Mouse (Mus musculus): ENCODE measurements at regions not wholly inside any gene's neighbourhood (a gene's known extent, or its start where the extent isn't known, plus 50 kb on each side); places are given as distances from the start of the nearest gene placed in this dataset.
A peak's percentile ranks its signal among the peaks of the same experiment; 100 is the strongest.

GRCm38 (mm10) chr2:173930606-173931177 is 145.4 kb upstream of the Stx16 start:
- Histone ChIP-seq H3K4me1 (replicated peaks) (no peaks in the 10 kb centered on the region), H3K27me3 (no peaks in the 10 kb centered on the region), H3K36me3 (no peaks in the 10 kb centered on the region), H3K4me2 (no peak overlapping the region), H3K9me3 (no peaks in the 10 kb centered on the region), H3K9ac (no peak overlapping the region), H3K27ac (replicated peaks) (no peak overlapping the region), H3K4me3 (no peak overlapping the region)
- no peak for ATAC-seq (ENCODE audit: low FRiP score, low read depth)
- 92% methylated on average over 17 of the region's 17 CpGs for WGBS

GRCm38 (mm10) chr2:173935706-173936105 is 140.4 kb upstream of the Stx16 start:
- WGBS: 64% methylated on average over 5 of the region's 5 CpGs
- H3K36me3 ChIP-seq: no peaks in the 10 kb centered on the region
- no peak overlapping the region for H3K4me2 ChIP-seq
- no peak overlapping the region for H3K4me3 ChIP-seq
- H3K9me3 ChIP-seq: no peaks in the 10 kb centered on the region
- no peak overlapping the region for H3K9ac ChIP-seq
- H3K27me3 ChIP-seq: no peaks in the 10 kb centered on the region
- H3K4me1 ChIP-seq (replicated peaks): peaks cover 19% of the 10 kb centered on the region
- H3K27ac ChIP-seq (replicated peaks): no peak overlapping the region
- ATAC-seq (ENCODE audit: low FRiP score, low read depth): no peak

- Histone ChIP-seq H3K27ac (replicated peaks) (peak overlapping the region; percentile 39), H3K9me3 (no peaks in the 10 kb centered on the region), H3K4me2 (peak overlapping the region; percentile 13; the same call in 1 of the 2 replicates), H3K9ac (no peak overlapping the region), H3K36me3 (no peaks in the 10 kb centered on the region), H3K27me3 (no peaks in the 10 kb centered on the region), H3K4me3 (no peak overlapping the region), H3K4me1 (replicated peaks) (peaks cover 19% of the 10 kb centered on the region)
- WGBS: 33% methylated on average over 18 of the region's 18 CpGs
- ATAC-seq (ENCODE audit: low FRiP score, low read depth): peak; percentile 29; the same call in 1 of the 2 replicates
Observed at GRCm38 (mm10) chr2:173937531-173938439, 138.3 kb upstream of the Stx16 start.

GRCm38 (mm10) chr2:173938440-173938787 is 137.7 kb upstream of the Stx16 start:
- Histone ChIP-seq H3K27ac (replicated peaks) (peak overlapping the region; percentile 39; the same call in 1 of the 2 replicates), H3K36me3 (no peaks in the 10 kb centered on the region), H3K4me1 (replicated peaks) (peaks cover 19% of the 10 kb centered on the region), H3K9ac (no peak overlapping the region), H3K4me3 (no peak overlapping the region), H3K4me2 (no peak overlapping the region), H3K9me3 (no peaks in the 10 kb centered on the region), H3K27me3 (no peaks in the 10 kb centered on the region)
- no peak for ATAC-seq (ENCODE audit: low FRiP score, low read depth)
- 50% methylated on average over 11 of the region's 11 CpGs for WGBS

GRCm38 (mm10) chr2:173945441-173945840 is 130.7 kb upstream of the Stx16 start:
- Histone ChIP-seq H3K9me3 (peaks cover 17% of the 10 kb centered on the region), H3K9ac (no peak overlapping the region), H3K4me2 (no peak overlapping the region), H3K27ac (replicated peaks) (no peak overlapping the region), H3K4me3 (no peak overlapping the region), H3K4me1 (replicated peaks) (no peaks in the 10 kb centered on the region; the same call in 1 of the 2 replicates), H3K27me3 (no peaks in the 10 kb centered on the region), H3K36me3 (no peaks in the 10 kb centered on the region)
- WGBS: 90% methylated on average over 5 of the region's 5 CpGs
- ATAC-seq (ENCODE audit: low FRiP score, low read depth): no peak

GRCm38 (mm10) chr2:173948586-173948985 is 127.5 kb upstream of the Stx16 start:
- H3K27me3 ChIP-seq: no peaks in the 10 kb centered on the region
- no peak overlapping the region for H3K4me3 ChIP-seq
- WGBS: 91% methylated on average over 5 of the region's 5 CpGs
- H3K36me3 ChIP-seq: no peaks in the 10 kb centered on the region
- no peaks in the 10 kb centered on the region for H3K4me1 ChIP-seq (replicated peaks)
- no peak overlapping the region for H3K9ac ChIP-seq
- peaks cover 17% of the 10 kb centered on the region for H3K9me3 ChIP-seq
- H3K4me2 ChIP-seq: no peak overlapping the region
- ATAC-seq (ENCODE audit: low FRiP score, low read depth): no peak
- H3K27ac ChIP-seq (replicated peaks): no peak overlapping the region

- Histone ChIP-seq H3K27ac (replicated peaks) (no peak overlapping the region), H3K9me3 (peaks cover 13% of the 10 kb centered on the region), H3K9ac (no peak overlapping the region), H3K4me3 (no peak overlapping the region), H3K4me1 (replicated peaks) (no peaks in the 10 kb centered on the region), H3K27me3 (no peaks in the 10 kb centered on the region), H3K36me3 (no peaks in the 10 kb centered on the region), H3K4me2 (no peak overlapping the region)
- 42% methylated on average over 10 of the region's 10 CpGs for WGBS
- ATAC-seq (ENCODE audit: low FRiP score, low read depth): no peak
Observed at GRCm38 (mm10) chr2:173950164-173950891, 125.8 kb upstream of the Stx16 start.

GRCm38 (mm10) chr2:173966111-173966510 is 110.0 kb upstream of the Stx16 start:
- H3K9ac ChIP-seq: no peak overlapping the region
- ATAC-seq (ENCODE audit: low FRiP score, low read depth): no peak
- no peaks in the 10 kb centered on the region for H3K36me3 ChIP-seq
- no peak overlapping the region for H3K4me2 ChIP-seq
- H3K4me3 ChIP-seq: no peak overlapping the region
- no peaks in the 10 kb centered on the region for H3K27me3 ChIP-seq
- WGBS: 72% methylated on average over 5 of the region's 5 CpGs
- no peaks in the 10 kb centered on the region for H3K4me1 ChIP-seq (replicated peaks)
- no peak overlapping the region for H3K27ac ChIP-seq (replicated peaks)
- H3K9me3 ChIP-seq: no peaks in the 10 kb centered on the region

GRCm38 (mm10) chr2:173970789-173971188 is 105.3 kb upstream of the Stx16 start:
- H3K27ac ChIP-seq (replicated peaks): no peak overlapping the region
- H3K9me3 ChIP-seq: peaks cover 14% of the 10 kb centered on the region
- H3K27me3 ChIP-seq: no peaks in the 10 kb centered on the region
- H3K9ac ChIP-seq: no peak overlapping the region
- H3K36me3 ChIP-seq: no peaks in the 10 kb centered on the region
- no peak for ATAC-seq (ENCODE audit: low FRiP score, low read depth)
- H3K4me3 ChIP-seq: no peak overlapping the region
- 80% methylated on average over 1 of the region's 1 CpGs for WGBS
- H3K4me2 ChIP-seq: no peak overlapping the region
- H3K4me1 ChIP-seq (replicated peaks): no peaks in the 10 kb centered on the region

- Histone ChIP-seq H3K4me2 (no peak overlapping the region), H3K4me3 (no peak overlapping the region), H3K9me3 (peaks cover 14% of the 10 kb centered on the region), H3K4me1 (replicated peaks) (no peaks in the 10 kb centered on the region), H3K9ac (no peak overlapping the region), H3K36me3 (no peaks in the 10 kb centered on the region), H3K27ac (replicated peaks) (no peak overlapping the region), H3K27me3 (no peaks in the 10 kb centered on the region)
- no peak for ATAC-seq (ENCODE audit: low FRiP score, low read depth)
- 36% methylated on average over 4 of the region's 4 CpGs for WGBS
Observed at GRCm38 (mm10) chr2:173976314-173977053, 99.6 kb upstream of the Stx16 start.

GRCm38 (mm10) chr2:173977236-173978053 is 98.7 kb upstream of the Stx16 start:
- H3K4me3 ChIP-seq: no peak overlapping the region
- H3K27ac ChIP-seq (replicated peaks): no peak overlapping the region
- H3K4me2 ChIP-seq: no peak overlapping the region
- no peak for ATAC-seq (ENCODE audit: low FRiP score, low read depth)
- H3K27me3 ChIP-seq: no peaks in the 10 kb centered on the region
- H3K4me1 ChIP-seq (replicated peaks): no peaks in the 10 kb centered on the region
- H3K9ac ChIP-seq: no peak overlapping the region
- no peaks in the 10 kb centered on the region for H3K36me3 ChIP-seq
- H3K9me3 ChIP-seq: peaks cover 14% of the 10 kb centered on the region
- 29% methylated on average over 12 of the region's 12 CpGs for WGBS

All from hindbrain, embryonic 15.5 days (tissue).